Mouse (Mus musculus): ENCODE data around the gene Poln.

DNA sequence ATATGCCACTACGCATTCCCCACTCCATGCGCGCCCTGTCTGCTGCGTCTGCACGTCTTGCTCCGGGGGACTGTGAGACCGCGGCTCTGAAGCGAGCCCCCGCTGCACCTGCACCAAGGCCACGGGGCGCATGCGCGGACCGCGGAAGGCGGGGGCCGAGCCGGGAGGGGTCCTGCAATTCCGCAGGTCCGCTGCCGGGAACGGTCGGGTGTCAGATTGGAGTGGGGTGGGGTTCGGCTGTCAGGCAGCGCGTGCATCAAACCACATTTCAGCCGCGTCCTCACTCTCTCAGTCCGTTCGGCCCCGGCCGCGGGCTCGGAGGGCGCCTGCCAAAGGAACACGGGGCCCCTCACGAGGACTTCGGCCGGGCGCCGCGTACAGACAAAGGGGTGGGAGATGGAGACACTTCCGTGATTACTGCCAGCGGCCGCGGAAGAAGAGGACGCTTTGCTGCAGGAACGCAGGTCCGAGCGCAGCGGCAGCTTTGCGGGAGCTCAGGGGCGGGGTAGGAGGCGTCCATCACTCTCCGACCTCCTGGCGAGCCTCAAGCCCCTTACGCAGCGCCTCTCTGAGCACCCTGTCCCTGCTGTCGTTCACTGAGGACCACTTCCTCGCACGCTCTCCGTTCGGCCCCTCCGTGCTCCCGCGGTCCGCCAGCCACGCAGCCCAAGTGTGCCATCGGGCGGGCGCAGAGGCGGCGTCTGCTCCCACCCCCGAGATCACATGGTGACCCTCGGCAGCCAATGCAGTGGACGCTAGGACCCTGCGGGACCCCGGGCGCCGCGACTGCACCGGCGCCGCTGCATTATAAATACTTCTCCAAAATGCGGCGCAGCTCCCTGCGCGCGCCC, 173.2 kb downstream of the Poln start, which contains the start of gene Nat8l:
- TF ChIP-seq CTCF (conservative IDR thresholded peaks at IDR 0.05; ENCODE audit: insufficient read depth, insufficient read length, low read depth, low read length) (no peak), POLR2A (IDR thresholded peaks at IDR 0.05; ENCODE audit: low read depth, low read length) (no peak)
